Mouse (Mus musculus): Measurements from ENCODE around the gene Htr1d.

Gene Htr1d

DNA sequence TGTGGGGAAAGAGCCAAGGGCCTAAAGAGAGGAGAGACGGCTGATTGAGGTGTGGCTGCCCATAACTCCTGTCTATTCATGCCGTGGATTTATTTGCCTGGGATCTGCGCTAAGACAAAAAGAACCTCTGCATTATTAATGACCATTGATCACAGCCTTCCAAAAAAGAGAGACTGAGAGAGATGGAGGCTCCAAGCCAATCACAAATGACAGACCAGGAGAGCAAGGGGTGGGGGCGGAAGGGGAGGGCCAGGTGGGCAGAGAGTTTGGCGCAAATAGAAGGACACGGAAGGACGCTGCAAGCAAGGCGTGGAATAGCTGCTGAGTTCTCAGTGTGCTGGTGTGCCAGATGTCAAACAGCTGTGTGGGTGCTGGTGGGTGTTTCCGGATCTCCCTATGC is at the start of gene Htr1d:
Htr1d (plus strand) TSS at position 301 of the 400 bp plus-strand sequence.
- DNase-seq (ENCODE audit: low read depth): no peak

DNA sequence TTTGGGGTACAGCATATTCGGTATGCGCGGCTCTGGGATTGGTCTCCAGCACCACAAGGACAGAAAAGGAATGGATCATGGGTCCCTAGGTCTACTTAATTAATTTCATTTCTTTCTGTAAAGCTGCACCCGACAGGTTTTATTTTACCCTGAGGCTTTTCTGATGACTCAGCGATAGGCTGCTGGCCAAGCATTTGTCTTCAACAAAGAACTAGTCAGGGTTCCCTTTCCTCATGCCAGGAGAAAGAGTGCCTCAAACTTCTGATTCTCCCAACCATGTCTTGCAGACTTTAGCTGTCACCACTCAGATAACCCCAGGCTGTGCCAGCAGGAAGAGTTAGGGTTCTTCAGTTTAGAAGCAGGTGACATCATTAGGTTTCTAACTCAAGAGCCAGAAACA is 46.3 kb upstream of the Htr1d start:
- DNase-seq (ENCODE audit: low read depth): no peak

DNA sequence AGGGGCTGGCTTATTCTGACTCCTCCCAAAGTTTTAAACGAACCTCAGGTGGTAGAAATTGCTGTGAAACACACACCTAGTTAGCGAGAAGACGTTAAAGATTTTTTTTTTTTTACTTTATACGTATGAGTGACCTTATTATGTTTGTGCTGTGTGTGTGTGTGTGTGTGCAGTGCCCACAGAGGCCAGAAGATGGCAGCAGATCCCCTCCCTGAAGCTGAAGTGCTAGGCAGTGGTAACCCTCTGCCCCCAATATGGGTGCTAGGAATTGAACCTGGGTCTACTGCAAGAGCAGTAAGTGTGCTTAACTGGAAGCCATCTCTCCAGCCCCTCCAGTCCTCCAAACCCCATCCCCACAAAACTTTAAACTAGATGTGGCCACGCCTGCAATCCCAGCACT is 40.3 kb upstream of the Htr1d start:
- DNase-seq (ENCODE audit: low read depth): no peak

DNA sequence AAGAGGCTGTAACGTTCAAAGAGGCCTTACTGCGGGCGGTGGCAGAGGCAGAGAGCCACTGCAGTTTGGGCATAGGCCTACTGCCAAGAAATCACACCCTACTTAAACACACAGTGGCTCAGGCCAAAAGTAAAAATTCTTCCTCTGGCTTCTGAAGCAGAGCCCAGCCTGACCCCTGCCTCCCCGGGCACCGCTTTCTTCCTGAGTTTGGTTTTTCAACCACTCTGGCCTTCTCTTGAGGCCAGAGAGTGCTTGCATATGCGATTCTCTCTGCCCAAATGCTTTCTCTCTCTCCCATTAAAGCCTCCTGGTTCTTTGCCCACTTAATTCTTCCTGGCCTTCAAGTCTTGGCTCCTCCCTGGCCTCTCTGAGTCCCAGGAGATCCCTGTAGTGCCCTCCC is 39.5 kb upstream of the Htr1d start:
- no peak for DNase-seq (ENCODE audit: low read depth)

DNA sequence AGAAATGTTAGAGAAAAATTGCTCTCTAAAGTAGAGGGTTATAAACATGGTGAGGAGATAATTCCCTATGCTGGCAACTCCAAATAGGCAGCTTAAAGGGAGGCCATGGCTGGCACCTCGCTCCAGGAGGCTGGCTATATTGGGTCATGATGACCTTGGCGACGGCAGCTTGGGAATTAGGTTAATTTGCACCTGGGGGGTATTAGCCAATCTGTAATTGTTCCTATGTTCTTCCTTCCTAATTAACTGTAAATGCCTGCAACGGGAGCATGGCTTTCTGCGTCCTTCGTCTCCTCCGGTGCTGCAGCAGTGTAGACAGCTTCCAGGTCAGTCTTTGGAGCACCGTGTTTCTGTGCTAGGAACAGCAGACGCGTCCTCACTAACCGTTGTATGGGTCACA is 36.1 kb upstream of the Htr1d start:
- no peak for DNase-seq (ENCODE audit: low read depth)

DNA sequence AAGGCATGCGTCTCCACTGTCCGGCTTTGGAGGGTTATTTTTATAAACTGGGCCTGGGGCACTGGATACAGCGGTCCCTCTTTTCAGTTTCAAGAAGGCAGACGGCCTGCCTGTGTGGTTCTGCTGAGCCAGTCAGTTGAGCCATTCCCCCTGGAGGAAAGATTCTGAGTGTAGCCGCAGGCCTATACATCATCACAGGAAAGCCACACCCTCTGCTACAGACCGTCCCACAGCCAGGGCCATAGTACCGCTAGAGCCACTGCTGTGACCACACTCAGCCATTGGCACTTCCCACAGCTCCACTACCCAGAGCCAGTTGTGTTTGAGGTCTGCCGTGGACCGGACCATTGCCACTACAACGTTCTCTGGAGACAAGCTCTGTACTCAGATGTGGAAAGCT is 21.5 kb upstream of the Htr1d start:
- DNase-seq (ENCODE audit: low read depth): no peak

DNA sequence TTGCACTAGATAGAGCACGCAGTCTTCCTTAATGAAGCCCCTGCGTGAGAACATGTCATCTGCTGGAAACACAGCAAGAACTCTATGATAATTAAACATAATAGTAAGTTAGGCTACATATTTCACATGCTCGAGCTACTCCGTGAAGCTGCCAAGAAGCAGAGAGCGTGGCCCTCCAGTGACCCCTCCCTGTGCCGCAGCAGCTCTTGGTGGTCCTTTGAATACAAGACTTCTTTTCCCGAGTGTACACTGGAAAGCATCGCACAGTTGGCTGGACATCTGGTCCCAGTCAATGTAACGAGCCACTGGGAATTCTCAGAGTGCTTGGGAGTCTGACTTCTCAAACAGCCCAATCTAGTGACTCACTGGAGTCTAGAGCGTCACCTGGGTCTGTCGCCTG is 15.5 kb upstream of the Htr1d start:
- DNase-seq (ENCODE audit: low read depth): no peak

DNA sequence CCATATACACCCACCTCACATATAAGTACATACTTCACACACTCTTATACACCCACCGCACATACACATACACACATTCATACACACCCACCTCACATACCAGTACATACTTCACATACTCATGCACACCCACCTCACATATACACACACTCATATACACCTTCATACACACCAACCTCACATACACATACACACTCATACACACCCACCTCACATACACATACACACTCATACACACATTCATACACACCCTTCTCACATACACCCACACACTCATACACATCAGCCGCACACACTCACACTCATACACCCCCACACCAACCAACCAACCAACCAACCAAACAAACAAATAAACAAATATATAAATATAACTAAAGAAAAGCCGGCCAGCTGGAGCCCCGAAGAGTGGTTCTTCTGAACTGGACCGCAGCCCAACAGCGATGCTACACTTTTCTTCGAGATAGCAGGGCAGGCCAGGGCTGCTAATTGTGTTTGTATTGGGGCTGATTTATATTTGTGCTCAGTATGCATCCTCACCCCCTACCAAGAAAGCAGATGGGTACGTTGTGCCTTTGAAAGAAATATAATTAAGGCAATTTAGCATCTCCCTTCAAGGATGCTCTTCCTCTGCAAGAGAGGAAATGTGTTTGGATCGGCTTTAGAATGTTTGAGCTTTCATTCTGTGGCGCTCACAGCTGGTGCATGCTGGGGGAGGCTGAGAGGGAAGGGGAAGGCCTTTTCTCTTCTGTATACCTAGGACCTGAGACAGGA is 11.1 kb upstream of the Htr1d start:
- no peak for DNase-seq (ENCODE audit: low read depth)

DNA sequence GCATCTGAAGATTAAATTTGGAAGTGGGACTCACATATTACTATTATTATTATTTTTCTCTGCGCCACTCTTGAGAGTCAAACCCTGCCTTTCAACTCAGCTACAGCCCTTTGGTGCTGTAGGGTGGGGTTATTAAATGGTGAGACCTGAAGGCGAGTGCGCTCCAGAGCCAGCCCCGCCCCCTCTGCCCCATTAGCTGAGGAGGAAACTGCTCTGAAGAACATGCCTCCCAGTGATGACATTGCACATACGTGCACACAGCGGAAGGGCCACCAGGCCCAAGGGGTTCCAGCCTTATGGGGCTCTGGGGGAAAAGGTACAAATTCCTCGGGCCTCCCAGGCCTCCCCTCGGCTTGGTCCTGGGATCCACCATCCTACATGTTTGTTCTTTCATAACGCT is 7.8 kb upstream of the Htr1d start:
- DNase-seq (ENCODE audit: low read depth): no peak

DNA sequence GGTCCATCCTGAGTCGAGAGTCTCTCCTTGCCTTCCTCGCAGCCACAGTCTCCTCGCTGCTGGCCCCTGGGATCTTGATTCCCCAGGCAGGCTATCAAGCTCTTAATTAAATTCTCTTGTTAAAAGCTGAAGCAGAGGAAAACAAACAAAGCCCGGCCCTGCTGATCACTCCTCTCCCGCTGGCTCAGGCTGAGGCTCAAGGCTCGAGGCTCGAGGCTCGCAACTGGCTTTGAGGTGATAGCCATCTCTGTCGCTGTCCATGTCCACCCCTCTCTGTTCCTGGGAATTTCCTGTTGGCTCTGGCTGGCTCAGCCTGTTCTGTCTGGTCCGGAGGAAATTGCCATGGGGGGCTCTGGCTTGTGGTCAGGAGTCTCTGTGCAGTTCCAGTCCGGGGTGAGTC is 4.4 kb upstream of the Htr1d start:
- no peak for DNase-seq (ENCODE audit: low read depth)

DNA sequence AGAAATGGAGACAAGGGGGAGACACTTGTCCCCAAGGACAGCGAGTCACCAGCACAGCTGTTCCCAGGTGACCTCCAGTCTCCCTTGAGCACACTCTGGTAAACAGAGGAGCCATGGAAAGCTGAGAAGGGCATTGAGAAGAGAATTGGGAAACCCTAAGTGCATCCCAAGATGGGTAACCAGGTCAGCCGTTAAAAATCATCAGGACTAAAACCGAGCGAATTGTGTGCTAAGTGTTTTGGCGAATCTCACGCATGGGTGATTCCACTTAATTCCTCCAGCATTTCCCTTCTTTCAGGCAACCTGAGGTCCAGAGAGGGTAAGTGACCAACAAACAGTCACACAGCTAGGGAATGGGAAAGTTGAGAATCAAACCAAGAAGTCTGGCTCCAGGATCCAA is 3.9 kb upstream of the Htr1d start:
- no peak for DNase-seq (ENCODE audit: low read depth)

DNA sequence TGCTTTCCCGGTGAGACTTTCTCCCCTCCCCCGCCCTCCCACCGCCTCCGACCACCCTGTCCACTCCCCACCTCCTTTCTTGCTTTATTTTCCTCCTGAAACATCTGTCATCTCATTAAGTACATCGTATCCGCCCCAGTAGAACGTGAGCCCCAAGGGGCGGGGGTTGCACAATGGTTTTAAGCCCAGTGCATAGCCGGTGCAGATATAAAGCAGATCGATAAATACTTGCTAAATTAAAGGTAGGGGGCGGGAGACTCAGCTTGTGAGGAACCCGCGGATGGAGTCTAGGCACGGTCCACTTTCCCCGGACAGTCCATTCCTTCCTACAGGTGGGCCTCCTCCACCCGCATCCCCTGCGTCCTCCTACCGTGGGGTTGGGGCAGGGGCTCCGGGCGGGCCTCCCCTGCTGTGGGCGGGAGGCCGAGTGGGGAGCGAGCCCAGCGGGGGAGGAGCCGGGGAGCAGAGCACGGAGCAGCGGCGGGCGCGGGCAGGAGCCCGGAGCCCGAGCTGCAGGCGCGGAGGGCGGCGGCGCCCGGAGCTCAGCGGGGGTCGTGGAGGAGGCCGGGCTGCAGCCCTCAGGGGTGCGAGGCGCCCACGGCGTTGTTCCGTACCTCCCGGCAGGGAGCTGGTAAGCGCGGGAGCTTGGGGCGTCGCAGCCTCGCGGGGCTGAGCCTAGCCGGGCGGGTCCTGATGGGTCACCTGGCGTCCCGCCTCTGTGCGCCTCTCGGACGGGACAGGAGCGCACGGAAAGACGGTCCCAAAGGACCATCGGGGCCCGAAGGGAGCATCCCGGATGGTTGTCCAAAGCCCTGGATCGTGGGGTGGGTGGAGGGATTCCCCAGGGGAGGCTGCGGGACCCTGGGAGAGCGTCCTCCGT is 1.0 kb downstream of the Htr1d start:
- DNase-seq (ENCODE audit: low read depth): no peak

DNA sequence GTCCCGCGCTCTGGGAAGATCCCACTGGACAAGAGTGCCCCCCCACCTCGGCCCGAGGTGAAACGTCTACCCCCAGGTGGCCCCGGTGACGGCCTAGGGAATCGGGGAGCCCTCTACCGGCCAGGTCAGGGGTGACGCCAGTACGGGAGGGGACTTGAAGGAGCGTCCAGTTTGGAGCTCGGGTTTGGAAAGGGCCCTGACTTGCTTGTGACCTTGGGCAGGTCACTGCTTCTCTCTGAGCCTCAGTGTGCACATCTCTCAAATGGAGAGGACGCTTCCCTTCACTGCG is 1.6 kb downstream of the Htr1d start:
- no peak for DNase-seq (ENCODE audit: low read depth)

DNA sequence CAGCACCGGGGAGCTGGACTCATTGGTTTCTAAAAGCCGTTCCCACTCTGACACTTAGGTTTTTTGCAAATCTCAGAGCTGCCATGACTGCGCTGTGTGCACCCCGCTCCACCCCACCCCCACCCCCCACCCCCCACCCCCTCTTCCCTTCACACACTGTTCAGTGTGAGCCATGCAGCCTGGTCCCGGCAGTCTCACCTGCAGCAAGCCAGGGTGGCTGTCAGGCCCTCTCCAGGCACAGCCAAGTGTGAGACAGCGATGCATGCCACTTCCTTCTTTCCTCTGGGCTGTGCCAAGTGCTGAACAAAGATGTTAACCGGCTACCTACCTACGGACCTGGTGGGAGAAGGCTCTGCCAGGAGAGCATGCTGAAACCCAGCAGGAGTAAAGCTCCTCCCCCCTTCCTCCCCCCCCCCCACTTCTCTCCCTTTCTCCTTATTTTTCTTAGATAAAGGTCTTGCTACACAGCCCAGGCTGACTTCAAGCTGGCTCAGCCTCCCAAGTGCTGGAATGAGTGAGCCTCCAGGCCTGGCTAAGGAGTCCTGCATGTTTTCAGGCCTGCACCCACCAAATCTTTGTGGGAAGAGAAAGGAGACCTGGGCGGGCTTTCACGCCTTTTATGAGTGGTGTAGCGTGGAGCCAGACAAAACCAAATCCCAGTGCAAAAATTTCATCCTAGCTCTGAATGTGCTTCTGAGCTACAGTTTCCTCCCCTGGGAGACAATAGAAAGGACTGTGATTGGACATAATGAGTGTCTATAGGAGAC is 7.5 kb downstream of the Htr1d start:
- no peak for DNase-seq (ENCODE audit: low read depth)

DNA sequence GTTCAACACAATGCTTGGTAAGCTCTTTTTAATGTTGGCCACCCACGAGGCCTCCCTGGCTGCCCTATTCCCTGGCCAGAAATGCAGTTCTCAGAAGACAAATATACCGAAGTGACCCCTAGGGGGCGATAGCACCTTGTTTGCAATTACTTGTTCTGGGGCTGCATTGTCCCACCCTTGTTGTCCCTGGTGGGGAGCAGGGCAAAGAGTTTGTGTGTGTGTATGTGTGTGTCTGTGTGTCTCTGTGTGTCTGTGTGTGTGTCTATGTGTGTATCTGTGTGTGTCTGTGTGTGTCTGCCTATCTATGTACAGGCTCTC is 8.0 kb downstream of the Htr1d start:
- peak; percentile 64 for DNase-seq (ENCODE audit: low read depth)

DNA sequence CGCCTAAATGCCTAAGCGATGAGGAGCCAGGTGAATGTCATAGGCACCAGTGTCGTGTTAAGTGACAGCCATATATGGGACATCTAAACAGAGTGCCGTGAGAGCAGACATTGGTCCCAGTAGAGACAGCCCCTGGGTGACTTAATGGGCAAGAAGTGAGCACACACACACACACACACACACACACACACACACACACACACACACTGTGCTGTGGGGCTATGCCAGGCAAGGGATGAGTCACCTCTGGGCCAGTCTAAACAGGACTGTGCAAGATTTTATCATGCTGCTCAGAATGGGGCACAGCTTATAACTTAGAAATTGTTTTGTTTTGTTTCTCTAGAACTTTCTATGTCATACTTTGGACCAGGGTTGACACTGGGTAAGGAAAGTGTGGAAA is 10.7 kb downstream of the Htr1d start:
- no peak for DNase-seq (ENCODE audit: low read depth)

DNA sequence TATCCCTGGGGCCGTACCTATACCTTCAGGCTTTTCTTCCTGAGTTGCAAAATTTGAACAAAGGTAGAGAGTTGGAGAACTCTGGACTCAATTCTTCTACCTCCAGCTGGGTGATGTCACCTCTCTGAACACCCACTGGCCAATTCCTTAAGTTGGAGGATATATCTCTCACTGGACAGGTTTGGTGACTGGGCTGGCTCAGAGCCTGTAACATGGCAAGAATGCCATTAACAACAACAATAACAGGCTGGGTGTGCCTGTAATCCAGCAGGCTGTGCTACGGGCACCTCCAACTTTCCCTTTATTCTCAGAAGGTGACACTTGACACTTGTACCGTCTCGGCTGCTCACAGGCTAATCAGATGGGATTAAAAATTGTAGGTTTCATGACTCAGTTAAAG is 15.8 kb downstream of the Htr1d start:
- DNase-seq (ENCODE audit: low read depth): no peak

DNA sequence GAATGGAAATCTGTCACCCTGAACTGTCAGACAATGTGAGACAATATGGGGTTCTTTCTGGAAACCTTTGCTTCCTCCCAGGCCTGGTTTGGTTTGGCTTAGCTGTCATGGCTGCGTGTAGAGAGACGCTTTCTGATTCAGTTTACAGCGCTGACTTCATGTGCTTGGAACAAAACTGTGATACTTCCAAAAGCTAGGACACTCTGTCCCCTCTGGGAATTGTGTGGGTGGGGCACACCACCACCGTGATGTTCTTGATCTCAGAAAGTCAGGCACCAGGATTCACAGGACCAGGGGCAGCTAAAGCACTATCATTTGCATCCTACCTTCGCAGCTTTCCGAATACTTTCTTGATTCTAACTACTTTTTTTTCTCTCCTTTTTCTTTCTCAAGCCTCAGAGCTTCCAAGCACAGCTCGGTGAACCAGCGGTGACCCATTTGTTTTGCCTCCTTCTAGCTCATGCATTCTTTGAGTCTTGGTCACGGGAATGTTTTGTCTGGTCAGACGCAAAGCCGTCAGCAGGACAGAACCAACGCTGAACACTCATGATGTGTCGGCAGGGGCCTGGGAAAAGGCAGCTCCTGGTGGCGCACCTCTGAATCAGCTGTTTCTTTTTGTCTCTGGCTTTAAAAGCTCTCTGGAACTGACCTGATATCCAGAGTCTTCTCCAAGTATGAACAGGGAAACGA is 18.2 kb downstream of the Htr1d start:
- no peak for DNase-seq (ENCODE audit: low read depth)

DNA sequence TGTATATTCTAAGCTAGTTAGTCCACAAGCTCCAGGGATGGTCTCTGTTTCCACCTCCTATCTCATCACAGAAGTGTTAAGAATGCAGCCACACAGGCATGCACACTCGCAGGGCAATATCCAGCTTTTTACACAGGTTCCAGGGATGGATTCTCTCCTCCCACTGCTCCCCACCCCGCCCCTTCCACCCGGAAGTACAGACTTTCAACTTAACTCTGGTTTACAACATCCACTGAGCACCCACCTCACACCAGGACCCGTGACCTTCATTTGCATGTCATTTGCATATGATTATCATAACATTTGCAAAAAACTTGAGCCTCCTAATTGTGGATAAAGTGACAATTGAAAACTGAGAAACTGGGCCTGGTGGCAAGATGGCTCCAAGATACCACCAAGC is 21.2 kb downstream of the Htr1d start:
- no peak for DNase-seq (ENCODE audit: low read depth)

DNA sequence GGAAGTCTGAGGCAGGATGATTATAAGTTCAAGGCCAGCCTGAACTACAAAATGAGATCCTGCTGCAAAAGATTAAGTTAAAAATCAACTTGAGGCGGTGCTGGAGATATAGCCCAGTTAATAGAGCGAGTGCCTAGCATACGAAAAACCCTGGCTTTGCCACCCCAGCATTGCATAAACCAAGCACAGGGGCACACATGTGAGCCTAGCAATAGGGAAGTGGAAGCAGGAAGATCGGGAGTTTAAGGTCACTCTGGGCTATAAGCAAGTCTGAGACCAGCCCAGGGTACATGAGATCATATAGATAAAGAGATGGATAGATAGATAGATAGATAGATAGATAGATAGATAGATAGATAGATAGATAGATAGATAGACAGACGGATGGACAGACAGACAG is 26.5 kb downstream of the Htr1d start:
- DNase-seq (ENCODE audit: low read depth): no peak

DNA sequence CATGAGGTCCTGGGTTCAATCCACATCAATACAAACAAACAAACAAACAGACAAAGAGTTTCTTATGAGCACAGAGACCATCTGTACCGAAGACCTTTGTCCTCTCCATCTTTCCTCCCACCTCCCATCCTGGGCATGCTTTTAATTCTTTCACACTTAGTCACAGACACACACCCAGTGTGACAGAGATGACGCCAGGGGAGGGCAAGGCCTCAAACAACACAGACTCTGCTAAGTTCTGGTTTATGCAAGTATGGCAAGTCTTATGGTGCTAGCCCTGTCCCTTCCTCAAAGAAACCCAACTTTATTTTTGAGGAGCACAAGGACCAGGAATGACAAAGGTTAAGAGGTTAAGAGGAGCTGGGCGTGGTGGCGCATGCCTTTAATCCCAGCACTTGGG is 26.9 kb downstream of the Htr1d start:
- DNase-seq (ENCODE audit: low read depth): no peak

DNA sequence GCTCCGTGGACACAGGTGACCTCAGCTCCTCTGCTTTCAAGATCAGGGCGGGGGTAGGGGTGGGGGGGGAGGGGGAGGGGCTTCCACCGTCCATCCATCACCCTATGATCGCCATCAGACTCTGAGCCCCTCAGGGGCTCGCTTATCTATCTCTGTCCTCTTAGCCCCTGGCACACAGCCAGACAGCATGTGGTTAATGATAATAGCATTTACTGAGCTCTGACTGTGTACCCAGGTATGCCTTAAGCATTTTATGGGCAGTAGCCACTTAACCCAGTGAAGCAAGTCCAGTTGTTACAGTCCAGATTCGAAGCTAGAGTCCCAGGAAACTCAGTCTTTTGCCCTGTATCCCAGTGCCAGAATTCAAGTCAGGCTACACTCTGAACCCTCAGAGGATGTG is 28.2 kb downstream of the Htr1d start:
- DNase-seq (ENCODE audit: low read depth): no peak

DNA sequence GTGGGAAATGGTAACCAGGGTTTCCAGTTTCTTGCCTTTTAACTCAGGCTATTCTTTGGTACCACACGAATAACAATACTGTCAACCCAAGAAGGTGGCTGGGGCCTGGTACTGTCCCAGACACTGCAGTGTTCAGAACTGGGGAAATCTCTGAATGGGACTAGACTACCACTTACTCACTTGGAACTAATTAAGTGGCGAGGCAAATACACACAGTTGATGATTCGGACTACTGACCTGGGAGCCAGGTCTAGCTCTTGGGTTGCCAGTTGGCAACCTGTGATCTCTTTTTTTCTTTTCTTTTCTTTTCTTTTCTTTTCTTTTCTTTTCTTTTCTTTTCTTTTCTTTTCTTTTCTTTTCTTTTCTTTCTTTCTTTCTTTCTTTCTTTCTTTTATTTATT is 29.0 kb downstream of the Htr1d start:
- DNase-seq (ENCODE audit: low read depth): no peak
